Mouse (Mus musculus): ENCODE results near the gene Nln. TPM values are rescaled to one million over a fixed set of nuclear protein-coding genes. Genes with fewer than 3 reads are reported as not detected.

The Nln gene
- total and polyA plus RNA-seq, 3 experiments = 38.5 to 76.5 (median 51.2) TPM

- no peak for TF ChIP-seq IRF4 (IDR thresholded peaks at IDR 0.05; ENCODE audit: low read depth, low read length)
- TF ChIP-seq MAX (IDR thresholded peaks at IDR 0.05; ENCODE audit: low read length) = no peak
- TF ChIP-seq ETS1 (conservative IDR thresholded peaks at IDR 0.05; ENCODE audit: low read depth, low read length) = no peak
- no peak for TF ChIP-seq ZKSCAN1 (IDR thresholded peaks at IDR 0.05; ENCODE audit: borderline replicate concordance, low read depth, low read length)
- TF ChIP-seq SMC3 (IDR thresholded peaks at IDR 0.05; ENCODE audit: low read depth, low read length) = peak; percentile 14; the same call in 1 of the 2 replicates
- no peaks in the 10 kb centered on the region for H3K27me3 ChIP-seq (replicated peaks)
- H3K79me2 ChIP-seq (replicated peaks; ENCODE audit: control insufficient read depth, extremely low read depth, insufficient read depth, poor library complexity, severe bottlenecking) = peaks cover 7% of the 10 kb centered on the region
- no peak overlapping the region for H3K4me2 ChIP-seq (ENCODE audit: insufficient read depth, low read depth, poor library complexity, severe bottlenecking)
- no peak overlapping the region for H3K27ac ChIP-seq (ENCODE audit: insufficient read depth, low read depth)
- peaks cover 12 to 52% of the 10 kb centered on the region in 2 experiments; a peak in 3 of 4 replicates for H3K4me1 ChIP-seq (ENCODE audit: control insufficient read depth in 1 of 2, insufficient read depth in 2 of 2)
- dilution Hi-C loops (cut with MboI; ENCODE audit: extremely low pct_ligation_motif_present, extremely low pct_unique_long_range_greater_than_20kb, low sequenced_read_pairs) (no loop called here), in situ Hi-C loops (cut with MboI; ENCODE audit: low pct_ligation_motif_present, low pct_unique_long_range_greater_than_20kb, low sequenced_read_pairs) (no loop called here)
- H3K36me3 ChIP-seq (replicated peaks in 1 of 2; ENCODE audit: control insufficient read depth in 1 of 2, insufficient read depth in 1 of 2, low read length in 1 of 2) = peaks cover 0 to 43% of the 10 kb centered on the region in 2 experiments
- H3K9me3 ChIP-seq (replicated peaks; ENCODE audit: low read length) = peaks cover 7% of the 10 kb centered on the region
- no peak for DNase-seq (ENCODE audit: extremely low read depth)
- no peak overlapping the region for H3K4me3 ChIP-seq (replicated peaks in 1 of 3; ENCODE audit: low read depth in 2 of 3, low read length in 2 of 3, poor library complexity in 1 of 3)
- H3K9ac ChIP-seq (ENCODE audit: insufficient read depth, low read depth) = no peak overlapping the region
These were observed 9.0 kb downstream of the Nln start for GRCm38 (mm10) chr13:104100416-104100815.

GRCm38 (mm10) chr13:104097190-104097589, 12.2 kb downstream of the Nln start:
- Histone ChIP-seq H3K27ac (ENCODE audit: insufficient read depth, low read depth) (no peak overlapping the region), H3K36me3 (replicated peaks in 1 of 2; ENCODE audit: control insufficient read depth in 1 of 2, insufficient read depth in 1 of 2, low read length in 1 of 2) (peaks cover 0 to 43% of the 10 kb centered on the region in 2 experiments), H3K9ac (ENCODE audit: insufficient read depth, low read depth) (no peak overlapping the region), H3K4me1 (ENCODE audit: control insufficient read depth in 1 of 2, insufficient read depth in 2 of 2) (peaks cover 36 to 78% of the 10 kb centered on the region in 2 experiments), H3K79me2 (replicated peaks; ENCODE audit: control insufficient read depth, extremely low read depth, insufficient read depth, poor library complexity, severe bottlenecking) (peaks cover 14% of the 10 kb centered on the region), H3K4me3 (replicated peaks in 1 of 3; ENCODE audit: low read depth in 2 of 3, low read length in 2 of 3, poor library complexity in 1 of 3) (no peak overlapping the region), H3K27me3 (replicated peaks) (no peaks in the 10 kb centered on the region), H3K4me2 (ENCODE audit: insufficient read depth, low read depth, poor library complexity, severe bottlenecking) (no peak overlapping the region), H3K9me3 (replicated peaks; ENCODE audit: low read length) (no peaks in the 10 kb centered on the region)
- in situ Hi-C loops (cut with MboI; ENCODE audit: low pct_ligation_motif_present, low pct_unique_long_range_greater_than_20kb, low sequenced_read_pairs) (loop anchor here (25.0 kb wide), 1 partner anchor 335 kb away; the partner anchor contains the start of gene Srek1), dilution Hi-C loops (cut with MboI; ENCODE audit: extremely low pct_ligation_motif_present, extremely low pct_unique_long_range_greater_than_20kb, low sequenced_read_pairs) (no loop called here)
- no peak for TF ChIP-seq TBP (conservative IDR thresholded peaks at IDR 0.05; ENCODE audit: low read depth, low read length)
- TF ChIP-seq MAFK (IDR thresholded peaks at IDR 0.05; ENCODE audit: insufficient replicate concordance, low read length) = no peak
- TF ChIP-seq ZMIZ1 (IDR thresholded peaks at IDR 0.05; ENCODE audit: low read depth, low read length) = no peak
- no peak for TF ChIP-seq NELFE (IDR thresholded peaks at IDR 0.05; ENCODE audit: low read depth, low read length)
- TF ChIP-seq SMC3 (IDR thresholded peaks at IDR 0.05; ENCODE audit: low read depth, low read length) = no peak
- TF ChIP-seq CTCF (conservative IDR thresholded peaks at IDR 0.05 in 1 of 2, IDR thresholded peaks at IDR 0.05 in 1 of 2; ENCODE audit: low read depth in 2 of 2, low read length in 2 of 2) = no peak
- TF ChIP-seq POLR2AphosphoS2 (IDR thresholded peaks at IDR 0.05; ENCODE audit: low read depth, low read length) = no peak
- no peak for TF ChIP-seq MAX (IDR thresholded peaks at IDR 0.05; ENCODE audit: low read length)
- TF ChIP-seq USF2 (conservative IDR thresholded peaks at IDR 0.05; ENCODE audit: low read depth, low read length) = no peak
- no peak for TF ChIP-seq TCF12 (IDR thresholded peaks at IDR 0.05; ENCODE audit: low read depth, low read length)
- TF ChIP-seq PAX5 (IDR thresholded peaks at IDR 0.05; ENCODE audit: low read length) = no peak
- no peak for TF ChIP-seq RAD21 (IDR thresholded peaks at IDR 0.05; ENCODE audit: low read depth, low read length)
- TF ChIP-seq ELF1 (IDR thresholded peaks at IDR 0.05; ENCODE audit: low read depth, low read length) = no peak
- no peak for DNase-seq (ENCODE audit: extremely low read depth)

Measured in CH12.LX (cell line).